Mouse (Mus musculus) macrophage (primary cell): Measurements from ENCODE around the gene Stx16. TPM values are rescaled to one million over a fixed set of nuclear protein-coding genes. Genes with fewer than 3 reads are reported as not detected.

Source experiments
- H3K27ac ChIP-seq: fragments of 350-480 bp; formaldehyde crosslinking; 2 replicates; pipeline ENCODE4 v1.9.0; 2021
- H3K36me3 ChIP-seq: fragments of 350-480 bp; formaldehyde crosslinking; 2 replicates; pipeline ENCODE4 v1.9.0; 2021; ENCODE audit errors: inconsistent target
- H3K4me3 ChIP-seq: fragments of 350-480 bp; formaldehyde crosslinking; 2 replicates; pipeline ENCODE4 v1.9.0; 2021; ENCODE audit errors: inconsistent target
- H3K79me2 ChIP-seq: fragments of 350-480 bp; formaldehyde crosslinking; 2 replicates; pipeline ENCODE4 v1.9.0; 2021; ENCODE audit errors: inconsistent target
- WGBS: methylation state at CpG from one replicate; pipeline ENCODE4 v1.1.7; 2026; ENCODE audit warnings: inconsistent platforms; ENCODE audit not compliant: missing documents; 5-methylcytosine and 5-hydroxymethylcytosine counted together
- polyA plus RNA-seq: library from polyadenylated mRNA; stranded (reverse); fragments of 250-400 nt; gene quantifications from 3 replicates; pipeline ENCODE4 v1.2.4, GENCODE M21; 2018; ENCODE audit warnings: inconsistent platforms

Gene Stx16
- polyA plus RNA-seq, 1 experiment from 2014 or later: 31.8 TPM

DNA sequence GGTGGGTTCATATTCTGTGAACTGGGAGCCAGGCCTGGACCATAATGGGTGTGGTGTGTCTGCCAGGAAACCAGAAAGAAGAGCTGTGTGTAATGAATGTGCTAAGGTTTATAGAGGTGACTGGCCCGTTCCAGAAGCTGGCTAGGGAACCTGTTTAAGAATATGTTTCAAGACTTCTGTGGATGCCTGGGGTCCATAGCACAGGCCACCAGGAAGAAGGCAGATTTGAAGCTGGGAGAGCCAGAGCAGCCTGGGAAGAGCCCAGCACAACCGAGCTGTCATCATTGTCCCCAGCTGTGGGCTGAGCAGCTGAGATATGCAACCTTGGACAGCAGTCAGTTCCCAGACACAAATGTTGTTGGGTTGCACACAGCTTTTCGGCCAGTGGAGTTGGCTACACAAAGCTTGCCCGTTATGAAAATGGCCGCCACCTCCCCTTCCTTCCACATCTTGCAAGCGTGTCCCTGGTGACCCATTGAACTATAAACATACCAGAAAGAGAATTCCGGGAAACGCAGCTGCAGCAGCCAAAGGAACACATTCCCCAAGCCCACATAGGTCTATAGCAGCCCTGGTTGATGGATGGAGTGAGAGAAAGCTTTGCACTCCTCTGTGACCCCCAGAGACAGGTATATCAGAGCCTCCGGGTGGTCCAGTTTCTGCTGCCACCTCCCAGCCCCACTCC lies 12.4 kb upstream of the Stx16 start:
- Histone ChIP-seq H3K36me3 (no peaks in the 10 kb centered on the region), H3K4me3 (no peak overlapping the region), H3K79me2 (no peaks in the 10 kb centered on the region), H3K27ac (no peak overlapping the region)
- 94% methylated on average over 9 of the region's 9 CpGs for WGBS

DNA sequence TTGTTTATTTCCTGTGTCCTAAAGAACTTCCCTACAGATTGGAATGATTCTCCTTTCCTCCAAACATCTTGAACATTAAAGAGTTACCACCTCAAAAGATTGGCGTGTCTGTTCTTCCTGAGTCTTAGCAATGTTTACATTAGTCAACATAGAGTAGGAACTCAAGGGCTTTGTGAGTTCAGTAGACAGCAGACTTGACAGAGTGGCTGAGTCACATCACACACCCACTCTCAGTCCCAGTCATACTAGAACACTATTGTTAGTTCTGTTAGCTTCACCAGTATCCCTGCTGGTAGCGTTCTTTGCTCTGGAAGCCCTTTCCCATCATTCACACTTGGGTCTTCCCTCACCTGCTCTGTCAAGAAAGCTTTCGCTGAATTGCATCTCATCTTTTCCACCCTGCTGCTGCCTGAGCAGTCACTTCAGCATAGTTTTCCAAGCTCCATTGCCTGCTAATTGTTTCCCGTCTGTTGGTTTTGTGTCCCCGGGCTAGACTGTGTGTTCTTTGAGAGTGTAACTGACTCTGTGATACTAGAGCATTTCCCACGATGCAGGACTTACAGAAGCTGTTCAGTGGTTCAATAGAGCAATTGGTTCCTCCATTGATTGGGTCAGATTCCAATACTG lies 8.2 kb upstream of the Stx16 start:
- no peaks in the 10 kb centered on the region for H3K79me2 ChIP-seq
- 91% methylated on average over 6 of the region's 6 CpGs for WGBS
- no peaks in the 10 kb centered on the region for H3K36me3 ChIP-seq

DNA sequence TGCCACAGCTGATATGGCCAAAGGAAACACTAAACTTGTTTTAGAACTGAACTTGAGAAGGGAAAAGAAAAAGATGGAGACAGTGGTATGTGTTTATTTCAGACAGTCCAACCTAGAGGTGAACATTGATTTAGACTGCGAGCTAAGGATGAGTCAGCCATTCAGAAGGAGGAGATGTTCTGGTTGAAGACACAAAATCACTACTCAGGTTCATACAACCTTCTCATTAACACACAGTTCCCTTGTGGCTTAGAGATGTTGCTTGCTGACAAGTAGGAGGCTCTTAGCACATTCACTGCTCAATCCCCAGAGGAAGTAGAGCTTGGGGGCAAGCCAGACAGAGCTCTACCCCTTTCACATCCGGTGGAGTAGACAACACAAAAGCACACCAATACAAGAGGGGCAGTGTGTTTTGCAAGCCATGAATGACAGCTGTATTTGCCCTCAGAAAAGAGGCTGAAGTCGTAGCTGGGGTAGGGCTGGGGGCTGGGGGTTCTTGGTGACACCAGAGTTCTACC lies 6.5 kb upstream of the Stx16 start:
- WGBS: 35% methylated on average over 3 of the region's 3 CpGs
- H3K36me3 ChIP-seq: no peaks in the 10 kb centered on the region
- no peak overlapping the region for H3K27ac ChIP-seq
- H3K79me2 ChIP-seq: no peaks in the 10 kb centered on the region
- no peak overlapping the region for H3K4me3 ChIP-seq

More for the DNA sequence above, 8.2 kb upstream of the Stx16 start:
- no peak overlapping the region for H3K27ac ChIP-seq
- no peak overlapping the region for H3K4me3 ChIP-seq

DNA sequence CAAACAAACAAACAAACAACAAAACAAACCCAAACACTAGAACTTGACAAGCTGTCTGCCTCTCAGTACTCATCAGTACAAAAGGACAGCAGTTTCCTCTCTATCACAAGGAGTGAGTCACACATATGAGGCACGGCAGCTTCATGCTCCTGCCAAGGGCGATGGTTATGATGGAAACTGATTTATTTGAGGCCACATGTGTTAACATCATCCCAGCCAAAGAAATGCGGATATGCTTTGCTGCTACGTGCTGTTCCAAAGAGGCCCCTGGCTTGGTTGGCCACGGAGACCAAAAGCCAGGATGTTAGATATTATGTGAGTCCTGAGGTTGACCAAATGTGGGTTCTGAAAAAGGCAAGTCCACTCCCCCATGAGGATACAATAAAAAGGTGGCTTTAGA lies 4.7 kb upstream of the Stx16 start:
- no peak overlapping the region for H3K4me3 ChIP-seq
- H3K36me3 ChIP-seq: no peaks in the 10 kb centered on the region
- 86% methylated on average over 5 of the region's 5 CpGs for WGBS
- H3K79me2 ChIP-seq: peaks cover 3% of the 10 kb centered on the region
- H3K27ac ChIP-seq: no peak overlapping the region

DNA sequence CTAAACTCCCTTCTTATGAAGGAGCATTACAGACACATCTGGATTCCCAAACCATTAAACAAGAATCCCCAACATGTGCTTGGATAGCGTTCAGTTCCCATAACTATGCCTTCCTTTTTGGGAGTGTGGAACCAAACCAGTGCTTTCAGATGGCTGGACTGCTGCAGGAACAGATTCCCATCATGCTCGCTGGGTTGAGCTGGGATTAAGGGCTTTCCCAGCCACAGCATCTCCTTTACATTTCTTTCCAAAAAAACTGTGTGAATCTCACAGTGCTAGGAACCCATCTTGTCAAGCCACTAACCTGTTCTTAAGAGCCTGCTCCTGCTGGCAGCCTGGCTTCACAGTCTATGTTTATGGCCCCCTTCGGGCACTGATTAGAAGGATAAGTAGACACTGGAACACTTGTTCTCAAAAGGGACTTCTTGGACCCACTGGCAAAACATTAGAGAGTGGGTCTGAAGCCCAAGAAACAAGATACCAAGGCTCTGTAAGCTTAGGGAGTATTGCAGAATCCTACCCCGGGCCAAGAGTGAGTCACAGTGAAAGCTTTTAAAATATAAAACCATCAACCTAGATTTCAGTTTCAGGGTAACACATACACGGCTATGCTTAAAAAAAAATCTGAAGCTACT lies 2.8 kb upstream of the Stx16 start:
- WGBS: 95% methylated on average over 5 of the region's 5 CpGs
- Histone ChIP-seq H3K36me3 (no peaks in the 10 kb centered on the region), H3K27ac (no peak overlapping the region), H3K4me3 (no peak overlapping the region), H3K79me2 (peaks cover 20% of the 10 kb centered on the region)

DNA sequence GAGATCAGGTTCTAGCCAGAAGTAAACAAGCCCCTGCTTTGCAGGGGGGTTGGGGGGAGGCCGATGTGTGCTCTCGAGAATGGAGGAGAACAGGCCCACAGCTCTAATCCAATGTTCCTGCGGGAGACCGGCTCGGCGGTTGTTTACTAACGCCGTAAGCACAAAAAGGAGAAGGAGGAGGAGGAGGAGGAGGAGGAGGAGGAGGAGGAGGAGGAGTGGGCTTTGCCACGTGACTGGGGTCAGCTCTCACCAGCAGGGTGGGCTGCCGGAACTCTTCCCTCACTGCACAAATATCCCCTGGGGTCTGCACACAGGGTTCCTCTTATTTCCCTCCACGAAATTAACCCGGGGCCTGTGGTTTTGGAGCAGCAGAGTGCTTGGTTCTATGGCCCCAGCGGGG lies 1.5 kb upstream of the Stx16 start:
- H3K79me2 ChIP-seq: peaks cover 33% of the 10 kb centered on the region
- no peak overlapping the region for H3K4me3 ChIP-seq
- no peaks in the 10 kb centered on the region for H3K36me3 ChIP-seq
- no peak overlapping the region for H3K27ac ChIP-seq
- 22% methylated on average over 13 of the region's 13 CpGs for whole genome bisulfite sequencing

DNA sequence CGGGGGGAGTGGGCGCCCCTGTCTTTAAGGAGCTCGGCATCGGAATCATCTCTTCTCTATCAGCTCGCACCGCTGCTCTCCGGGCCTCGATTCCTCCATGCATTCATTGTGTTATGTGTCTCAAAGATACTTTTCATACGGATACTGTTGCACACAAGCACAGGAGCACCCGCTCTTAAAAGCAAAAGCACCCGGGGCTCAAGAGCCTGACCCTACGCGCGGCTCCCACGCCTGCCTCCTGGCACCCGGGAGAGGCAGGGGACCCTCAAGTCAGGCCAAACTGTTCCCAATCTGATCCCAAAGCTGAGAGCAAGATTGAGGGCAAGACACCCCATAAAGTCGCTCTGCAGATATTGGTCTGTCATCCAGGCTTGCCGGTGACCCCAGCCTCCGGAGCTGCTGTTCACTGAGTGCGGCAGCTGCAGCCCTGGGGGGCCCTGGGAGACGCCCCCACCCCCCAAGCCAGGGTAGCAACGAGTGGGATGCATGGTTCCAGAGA lies 987 bp upstream of the Stx16 start:
- no peak overlapping the region for H3K4me3 ChIP-seq
- H3K79me2 ChIP-seq: peaks cover 38% of the 10 kb centered on the region
- no peaks in the 10 kb centered on the region for H3K36me3 ChIP-seq
- 35% methylated on average over 22 of the region's 22 CpGs for WGBS
- H3K27ac ChIP-seq: peak overlapping the region; percentile 85

DNA sequence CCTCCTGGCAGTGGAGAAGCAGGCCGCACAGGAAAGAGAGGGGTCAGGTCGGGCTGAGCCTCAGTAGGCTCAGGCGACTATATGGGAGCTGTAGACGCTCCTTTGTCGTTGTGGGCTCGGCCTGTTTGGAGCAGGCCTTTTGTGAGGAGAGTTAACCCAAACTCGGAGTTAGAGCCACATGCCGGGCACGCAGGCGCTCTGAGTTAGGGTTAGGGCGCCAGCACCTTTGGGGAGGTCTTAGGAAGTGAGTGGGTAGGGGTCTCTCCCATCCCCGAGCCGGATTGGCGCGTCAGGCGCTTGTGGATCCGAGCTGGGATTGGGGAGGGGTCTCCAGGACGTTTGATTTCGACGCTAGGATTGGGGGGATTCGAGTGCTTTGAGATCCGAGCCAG lies 321 bp downstream of the Stx16 start:
- 0% methylated on average over 22 of the region's 22 CpGs for WGBS
- Histone ChIP-seq H3K79me2 (peaks cover 51% of the 10 kb centered on the region), H3K4me3 (peak overlapping the region; percentile 99), H3K27ac (peak overlapping the region; percentile 85), H3K36me3 (no peaks in the 10 kb centered on the region)

DNA sequence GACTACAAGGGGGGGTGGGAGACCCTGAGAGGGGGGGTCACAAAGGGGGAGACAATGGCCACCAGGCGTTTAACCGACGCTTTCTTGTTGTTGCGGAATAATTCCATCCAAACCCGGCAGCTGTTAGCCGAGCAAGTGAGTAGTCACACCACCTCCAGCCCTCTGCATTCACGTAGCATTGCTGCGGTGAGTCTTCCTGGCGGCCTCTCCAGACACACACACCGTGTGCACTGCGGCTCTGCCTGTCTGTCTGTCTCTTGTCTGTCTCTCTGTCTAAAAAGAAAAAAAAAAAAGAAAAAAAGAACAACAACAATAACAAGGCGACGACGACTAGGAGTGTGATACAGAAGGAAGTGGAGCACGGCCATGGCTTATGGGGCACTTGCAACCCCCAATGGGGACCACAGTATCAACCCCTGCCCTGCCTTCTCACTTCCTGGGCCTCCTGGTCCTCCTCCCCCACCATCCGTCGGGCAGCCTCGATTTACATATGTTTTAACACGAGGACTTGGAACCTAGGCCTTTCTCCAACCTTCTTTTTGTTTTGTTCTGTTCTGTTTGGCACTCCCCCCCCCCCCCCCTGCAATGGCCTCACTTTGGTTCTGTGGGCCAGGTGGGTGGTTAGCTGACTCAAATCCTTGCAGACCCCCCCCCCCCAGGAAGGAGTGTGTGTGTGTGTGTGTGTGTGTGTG lies 1.0 kb downstream of the Stx16 start:
- peak overlapping the region; percentile 85 for H3K27ac ChIP-seq
- no peaks in the 10 kb centered on the region for H3K36me3 ChIP-seq
- peaks cover 59% of the 10 kb centered on the region for H3K79me2 ChIP-seq
- H3K4me3 ChIP-seq: peak overlapping the region; percentile 99
- WGBS: 1% methylated on average over 19 of the region's 19 CpGs

DNA sequence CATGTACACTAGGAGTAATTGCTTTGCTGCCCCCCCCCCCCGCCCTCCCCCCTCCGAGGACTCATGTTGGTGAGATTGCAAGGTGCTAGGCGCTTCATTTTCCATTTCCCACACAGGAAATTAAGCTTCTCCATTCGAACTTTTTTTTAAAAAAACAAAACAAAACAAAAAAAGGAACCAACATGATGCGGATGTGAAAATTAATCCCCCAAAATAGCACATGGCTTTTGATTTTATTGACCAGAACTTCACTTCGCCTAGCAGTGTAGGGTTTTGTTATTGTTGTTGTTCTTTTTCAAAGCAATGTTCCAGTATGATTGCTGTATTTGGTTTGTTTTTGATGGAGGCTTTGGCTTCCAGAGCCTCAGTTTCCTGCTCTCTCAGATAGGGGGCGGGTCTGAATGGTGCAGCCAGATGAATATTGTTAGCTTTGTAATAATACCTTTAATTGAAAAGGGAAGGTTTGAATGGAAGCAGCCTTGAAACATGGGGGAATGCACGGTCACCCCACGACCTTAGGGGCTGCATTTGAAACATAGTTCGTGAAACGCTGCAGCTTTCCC lies 1.7 kb downstream of the Stx16 start:
- 2% methylated on average over 11 of the region's 11 CpGs for WGBS
- peak overlapping the region; percentile 85 for H3K27ac ChIP-seq

DNA sequence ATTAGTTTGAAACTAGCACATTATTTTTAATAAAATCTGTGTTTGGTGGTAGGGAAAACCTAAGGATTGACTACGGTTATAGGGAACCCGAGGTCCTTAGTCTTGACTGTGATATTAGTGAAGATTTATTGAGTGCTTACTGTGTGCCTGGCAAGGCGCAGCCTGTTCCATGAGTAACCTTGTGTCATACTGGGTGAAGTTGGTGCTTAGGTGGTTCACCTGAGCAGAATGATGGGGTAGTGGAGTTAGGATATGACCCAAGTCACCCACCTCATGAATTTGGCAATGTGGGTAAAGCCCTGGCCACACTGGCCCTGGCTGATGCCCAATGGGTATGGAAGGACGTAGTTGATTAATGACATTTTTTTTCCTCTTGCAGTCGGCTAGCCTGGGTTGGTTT lies 5.7 kb downstream of the Stx16 start:
- H3K36me3 ChIP-seq: peaks cover 16% of the 10 kb centered on the region; the same call in 1 of the 2 replicates
- no peak overlapping the region for H3K4me3 ChIP-seq
- WGBS: 86% methylated on average over 5 of the region's 5 CpGs
- no peak overlapping the region for H3K27ac ChIP-seq
- H3K79me2 ChIP-seq: peaks cover 99% of the 10 kb centered on the region

More for the DNA sequence above, 1.7 kb downstream of the Stx16 start:
- no peaks in the 10 kb centered on the region for H3K36me3 ChIP-seq
- H3K79me2 ChIP-seq: peaks cover 66% of the 10 kb centered on the region
- H3K4me3 ChIP-seq: peak overlapping the region; percentile 99

DNA sequence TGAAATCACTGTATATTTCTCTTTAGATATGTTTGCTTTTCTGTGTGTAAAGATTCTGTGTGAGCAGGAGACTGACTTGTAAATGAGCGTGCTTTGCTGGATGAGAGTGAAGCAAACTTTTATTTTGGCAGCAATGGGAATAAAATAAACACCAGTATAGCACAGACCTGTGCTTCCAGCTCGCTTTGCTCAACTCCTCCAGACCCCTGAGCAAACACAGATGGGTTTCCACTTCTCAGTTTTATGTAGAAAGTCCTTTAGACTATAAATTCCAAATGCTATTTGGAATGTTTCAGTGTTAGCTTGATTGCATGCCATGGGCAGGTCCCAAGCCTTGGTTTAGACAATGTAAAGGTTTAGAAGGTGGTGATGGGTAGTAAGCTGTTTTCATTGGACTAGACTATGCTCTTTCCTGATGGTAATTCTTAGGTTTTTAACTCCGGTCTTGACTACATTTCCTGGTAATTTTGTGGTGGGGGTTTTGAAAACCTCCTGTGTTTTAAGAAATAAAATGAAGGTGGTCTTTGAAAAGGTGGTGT lies 6.3 kb downstream of the Stx16 start:
- Histone ChIP-seq H3K27ac (no peak overlapping the region), H3K36me3 (peaks cover 16% of the 10 kb centered on the region), H3K4me3 (no peak overlapping the region), H3K79me2 (peaks cover 99% of the 10 kb centered on the region)
- 91% methylated on average over 3 of the region's 3 CpGs for WGBS

DNA sequence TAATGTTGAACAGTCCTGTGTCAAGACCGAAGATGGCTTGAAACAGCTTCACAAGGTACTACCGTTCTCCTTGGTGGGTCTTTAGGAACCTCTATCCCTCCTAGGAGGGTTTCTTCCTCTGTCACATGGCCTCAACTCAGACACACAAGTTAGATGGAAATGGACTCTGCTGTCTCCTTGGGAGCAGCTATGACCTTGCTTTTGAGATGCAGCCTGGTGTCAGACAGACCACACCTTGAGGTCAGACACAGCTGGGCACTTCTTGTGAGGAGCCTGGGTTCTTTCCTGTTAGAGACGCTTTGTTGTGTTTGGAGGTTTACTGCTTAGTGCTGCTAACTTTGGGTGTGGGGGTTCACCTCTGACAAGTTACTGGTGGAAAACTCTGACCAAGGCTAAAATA lies 19.0 kb downstream of the Stx16 start:
- Histone ChIP-seq H3K27ac (no peak overlapping the region), H3K79me2 (peaks cover 64% of the 10 kb centered on the region), H3K36me3 (peaks cover 90% of the 10 kb centered on the region), H3K4me3 (no peak overlapping the region)
- WGBS: 96% methylated on average over 3 of the region's 3 CpGs

DNA sequence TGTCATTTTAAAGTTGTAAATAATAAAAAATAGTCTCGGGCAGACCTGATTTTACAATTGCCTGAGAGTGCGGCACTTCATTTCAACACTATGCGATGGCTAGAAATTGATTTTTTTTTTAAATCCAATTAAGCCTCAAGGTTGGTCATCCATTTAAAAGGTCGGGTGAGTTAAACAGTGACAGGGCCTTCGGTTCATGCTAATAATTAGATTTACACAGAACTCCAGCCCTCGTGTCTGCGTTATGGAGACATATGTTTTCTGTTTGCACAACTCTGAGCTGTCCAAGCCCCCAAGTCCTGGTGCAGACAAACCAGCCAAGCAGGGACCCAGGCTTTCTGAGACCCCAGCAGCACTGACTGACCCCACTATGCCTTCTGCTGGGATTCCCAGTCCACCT lies 26.3 kb downstream of the Stx16 start:
- Histone ChIP-seq H3K27ac (no peak overlapping the region), H3K4me3 (no peak overlapping the region), H3K79me2 (no peaks in the 10 kb centered on the region), H3K36me3 (peaks cover 19% of the 10 kb centered on the region)
- WGBS: 95% methylated on average over 7 of the region's 7 CpGs
